Mouse (Mus musculus) ES-Bruce4 (cell line): ENCODE data around the gene Ikbke. TPM values are rescaled to one million over a fixed set of nuclear protein-coding genes. Genes with fewer than 3 reads are reported as not detected.

Experiments used
- H3K27ac ChIP-seq: 2 replicates; pipeline ENCODE4 v1.5.1; 2012; ENCODE audit warnings: low read length, inconsistent platforms; ENCODE audit not compliant: insufficient read depth
- H3K27me3 ChIP-seq: 2 replicates; pipeline ENCODE4 v1.6.1; 2012; ENCODE audit warnings: mild to moderate bottlenecking, low read length, inconsistent platforms; ENCODE audit not compliant: control insufficient read depth, poor library complexity, insufficient read depth, severe bottlenecking
- H3K36me3 ChIP-seq: 2 replicates; pipeline ENCODE4 v1.6.1; 2012; ENCODE audit warnings: inconsistent platforms, mild to moderate bottlenecking, low read length, moderate library complexity; ENCODE audit not compliant: control insufficient read depth, poor library complexity, insufficient read depth, severe bottlenecking
- H3K4me1 ChIP-seq: one replicate; pipeline ENCODE4 v1.8.1; 2011; ENCODE audit warnings: low read length; ENCODE audit not compliant: control insufficient read depth, insufficient read depth
- H3K4me3 ChIP-seq: 2 replicates; pipeline ENCODE4 v1.5.1; 2011; ENCODE audit warnings: low read depth, mild to moderate bottlenecking, low read length
- H3K9ac ChIP-seq: 2 replicates; pipeline ENCODE4 v1.6.1; 2012; ENCODE audit warnings: low read depth, mild to moderate bottlenecking, inconsistent platforms; ENCODE audit not compliant: poor library complexity, severe bottlenecking
- H3K9me3 ChIP-seq: replicated peaks from 2 replicates; pipeline ENCODE4 v1.6.1; 2012; ENCODE audit warnings: mild to moderate bottlenecking, low read length, inconsistent platforms; ENCODE audit not compliant: control insufficient read depth, poor library complexity, insufficient read depth, severe bottlenecking
- CTCF ChIP-seq: IDR thresholded peaks from one replicate; pipeline ENCODE4 v1.8.1; 2011; ENCODE audit warnings: low read depth, low read length
- EP300 ChIP-seq: IDR thresholded peaks from 2 replicates; pipeline ENCODE4 v1.6.1; 2011; ENCODE audit warnings: low read depth, low read length; ENCODE audit not compliant: insufficient read depth
- POLR2A ChIP-seq: IDR thresholded peaks from one replicate; pipeline ENCODE4 v1.8.1; 2011; ENCODE audit warnings: low read length; ENCODE audit not compliant: insufficient read depth
- polyA plus RNA-seq: library from polyadenylated mRNA; stranded (reverse); fragments of >200 nt; gene quantifications from 2 replicates; pipeline ENCODE4 v1.2.4, GENCODE M21; 2011; ENCODE audit warnings: low read depth; ENCODE audit not compliant: missing spikeins, insufficient read depth, insufficient read length

Gene Ikbke
- polyA plus RNA-seq, 1 experiment = 4.0 TPM

DNA sequence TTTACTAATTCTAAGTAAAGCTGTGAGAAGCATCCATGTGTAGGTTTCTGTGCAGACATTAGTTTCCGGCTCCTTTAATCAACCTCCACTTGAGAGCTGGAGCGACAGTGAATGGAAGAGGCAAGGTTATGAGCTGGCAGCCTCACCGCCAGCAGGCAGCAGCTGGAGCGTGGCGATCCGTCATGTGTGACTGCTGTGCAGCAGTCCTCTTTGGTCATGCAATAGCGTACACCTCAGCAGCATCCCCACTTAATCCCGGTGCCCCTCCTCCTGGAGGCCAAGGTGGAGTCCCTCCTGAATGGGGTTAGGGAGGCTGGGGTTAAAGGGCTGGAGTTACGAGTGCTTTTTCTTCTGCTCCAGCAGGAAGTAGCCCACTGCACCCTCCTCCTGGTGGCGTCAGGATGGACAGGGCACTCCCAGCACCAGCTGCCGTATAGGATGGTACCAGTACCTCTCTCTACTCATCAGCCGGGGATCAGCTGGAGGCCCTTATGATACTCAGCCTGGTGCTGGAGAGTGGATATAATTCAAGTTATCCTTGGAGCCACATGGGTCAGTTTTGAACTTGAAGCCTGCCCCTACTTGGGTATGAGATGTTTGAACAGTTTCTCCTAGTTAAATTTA lies 54.4 kb downstream of the Ikbke start:
- no peak overlapping the region for H3K4me3 ChIP-seq

DNA sequence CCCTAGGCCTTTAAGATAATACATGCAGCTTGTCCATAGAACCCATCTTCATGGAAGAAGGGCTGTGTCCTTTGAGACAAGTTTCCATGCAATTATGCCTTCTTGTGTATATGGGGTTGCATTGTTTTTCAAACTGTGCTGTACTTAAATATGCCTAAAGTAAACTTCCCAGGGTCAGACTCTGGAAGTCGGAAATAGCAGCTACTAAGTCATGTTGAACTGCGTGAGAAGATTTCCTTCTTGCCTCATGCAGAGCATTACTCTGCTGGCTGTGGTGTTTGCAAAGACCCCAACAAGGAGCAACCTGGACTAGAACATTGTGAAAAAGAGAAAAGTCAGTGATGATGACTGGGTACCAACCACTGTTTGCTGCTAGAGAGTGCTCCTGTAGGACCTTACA lies 56.1 kb downstream of the Ikbke start:
- H3K36me3 ChIP-seq = no peaks in the 10 kb centered on the region
- H3K9ac ChIP-seq = no peak overlapping the region
- no peak overlapping the region for H3K27ac ChIP-seq
- TF ChIP-seq CTCF (no peak), EP300 (no peak), POLR2A (no peak)
- no peaks in the 10 kb centered on the region for H3K4me1 ChIP-seq
- no peaks in the 10 kb centered on the region for H3K9me3 ChIP-seq
- no peak overlapping the region for H3K4me3 ChIP-seq
- H3K27me3 ChIP-seq = no peaks in the 10 kb centered on the region

More for the DNA sequence above, 54.4 kb downstream of the Ikbke start:
- TF ChIP-seq POLR2A (no peak), CTCF (no peak), EP300 (no peak)
- no peak overlapping the region for H3K27ac ChIP-seq
- H3K4me1 ChIP-seq = no peaks in the 10 kb centered on the region
- H3K9me3 ChIP-seq = no peaks in the 10 kb centered on the region
- H3K36me3 ChIP-seq = no peaks in the 10 kb centered on the region
- no peaks in the 10 kb centered on the region for H3K27me3 ChIP-seq
- no peak overlapping the region for H3K9ac ChIP-seq

DNA sequence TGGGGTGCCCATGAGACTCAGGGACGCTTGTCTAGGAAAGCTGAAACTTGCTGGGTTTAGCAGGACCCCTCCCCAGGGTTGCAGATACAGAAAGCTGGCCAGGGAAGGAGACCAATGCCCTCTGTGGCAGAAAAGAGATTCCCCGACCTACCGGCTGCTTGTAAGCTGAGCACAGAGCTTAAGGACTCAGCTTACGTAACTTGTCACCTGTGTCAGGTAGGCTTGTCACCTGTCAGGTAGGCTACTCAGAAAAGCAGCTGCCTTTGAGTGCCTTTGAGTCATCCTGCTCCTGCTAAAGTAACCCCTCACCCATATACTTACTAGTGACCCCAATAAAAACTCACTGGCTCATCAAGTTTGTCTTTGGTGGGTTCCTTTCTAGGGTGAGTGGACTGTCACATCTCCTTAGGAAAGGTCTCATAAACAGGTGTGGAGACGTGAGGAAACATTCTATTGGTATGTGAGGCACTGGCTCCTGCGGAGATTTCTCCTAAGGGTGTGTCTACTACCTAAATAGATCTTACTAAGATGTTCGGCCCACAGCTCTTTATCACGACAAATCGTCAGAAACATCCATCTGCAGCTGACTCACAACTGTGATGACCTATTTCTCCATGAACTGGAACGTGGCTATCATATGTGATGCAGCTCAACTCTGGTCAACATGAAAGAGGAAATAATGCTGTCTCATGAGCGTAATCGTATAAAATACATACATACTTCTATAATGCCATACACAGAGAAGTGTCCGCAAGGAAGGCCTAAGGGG lies 57.4 kb downstream of the Ikbke start:
- no peak overlapping the region for H3K4me3 ChIP-seq

DNA sequence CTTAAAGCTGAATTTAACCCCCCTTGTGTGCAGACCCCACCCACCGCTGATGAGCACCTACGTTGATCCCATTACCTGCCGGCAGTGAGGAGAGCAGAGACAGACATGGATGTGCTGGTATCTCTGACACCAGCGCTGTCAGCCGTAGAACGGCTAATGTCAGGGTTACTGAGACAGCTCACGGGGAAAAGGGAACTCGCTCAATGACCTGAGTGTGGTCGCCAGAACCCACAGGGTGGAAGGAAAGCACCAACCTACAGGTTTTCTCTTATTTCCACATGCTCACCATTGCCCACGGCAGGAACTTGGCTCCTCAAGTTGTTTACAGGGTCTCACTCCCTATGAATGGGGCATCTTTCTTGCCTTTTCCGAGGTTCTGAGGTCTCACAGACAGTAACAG lies 60.5 kb downstream of the Ikbke start:
- no peaks in the 10 kb centered on the region for H3K36me3 ChIP-seq
- no peak overlapping the region for H3K27ac ChIP-seq
- H3K4me1 ChIP-seq = no peaks in the 10 kb centered on the region
- TF ChIP-seq EP300 = no peak
- TF ChIP-seq POLR2A = no peak
- TF ChIP-seq CTCF = no peak
- H3K4me3 ChIP-seq = no peak overlapping the region
- no peak overlapping the region for H3K9ac ChIP-seq
- no peaks in the 10 kb centered on the region for H3K27me3 ChIP-seq
- H3K9me3 ChIP-seq = no peaks in the 10 kb centered on the region

More for the DNA sequence above, 57.4 kb downstream of the Ikbke start:
- Histone ChIP-seq H3K9me3 (no peaks in the 10 kb centered on the region), H3K27ac (no peak overlapping the region), H3K4me1 (no peaks in the 10 kb centered on the region), H3K36me3 (no peaks in the 10 kb centered on the region), H3K27me3 (no peaks in the 10 kb centered on the region), H3K9ac (no peak overlapping the region)
- TF ChIP-seq EP300 (no peak), CTCF (no peak), POLR2A (no peak)

DNA sequence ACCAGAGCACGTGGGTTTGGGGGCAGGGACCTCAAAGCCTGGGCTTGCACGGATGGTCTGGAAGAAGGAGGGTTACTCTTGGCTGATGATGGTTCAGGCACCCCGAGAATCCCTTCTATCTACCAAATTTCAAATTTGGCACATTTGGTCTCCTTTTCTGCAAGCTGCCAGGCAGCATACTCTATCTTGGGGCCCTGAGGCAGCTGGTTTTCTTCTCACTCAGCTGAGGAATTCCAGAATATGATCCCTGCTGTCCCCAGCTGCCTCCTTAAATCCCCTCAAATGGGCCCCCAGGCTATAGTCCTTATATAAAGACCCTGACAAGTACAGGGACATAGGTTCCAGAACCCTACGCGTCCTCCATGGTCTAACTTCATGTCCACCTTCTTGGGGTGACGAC lies 66.0 kb downstream of the Ikbke start:
- TF ChIP-seq EP300 (no peak), POLR2A (no peak), CTCF (no peak)
- Histone ChIP-seq H3K27me3 (no peaks in the 10 kb centered on the region), H3K9ac (no peak overlapping the region), H3K4me1 (no peaks in the 10 kb centered on the region), H3K4me3 (no peak overlapping the region), H3K9me3 (no peaks in the 10 kb centered on the region), H3K36me3 (no peaks in the 10 kb centered on the region), H3K27ac (no peak overlapping the region)

DNA sequence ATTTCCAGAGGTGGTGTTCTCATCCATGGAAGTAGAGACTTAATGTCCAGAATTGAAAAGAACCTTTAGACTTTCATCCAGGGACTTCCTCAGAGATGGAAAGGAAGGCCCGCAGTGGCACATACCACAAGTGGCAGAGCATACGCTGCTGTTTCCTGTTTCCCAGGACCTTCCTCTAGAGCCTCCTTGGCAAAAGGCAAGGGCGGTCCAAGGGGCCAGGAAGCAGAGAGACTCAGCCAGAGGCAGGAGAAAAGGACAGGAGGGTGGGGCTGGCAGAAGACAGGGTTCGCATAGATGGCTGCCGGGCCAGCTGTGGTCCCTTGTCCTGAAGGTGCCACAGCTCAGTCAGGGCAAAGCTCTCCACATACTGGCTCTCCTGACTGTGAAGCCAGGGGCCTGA lies 66.5 kb downstream of the Ikbke start:
- TF ChIP-seq EP300 = no peak
- TF ChIP-seq CTCF = no peak
- TF ChIP-seq POLR2A = no peak
- H3K36me3 ChIP-seq = no peaks in the 10 kb centered on the region
- H3K27me3 ChIP-seq = no peaks in the 10 kb centered on the region
- no peak overlapping the region for H3K4me3 ChIP-seq
- no peak overlapping the region for H3K9ac ChIP-seq
- no peak overlapping the region for H3K27ac ChIP-seq
- no peaks in the 10 kb centered on the region for H3K4me1 ChIP-seq
- H3K9me3 ChIP-seq = no peaks in the 10 kb centered on the region
